Mouse (Mus musculus) megakaryocyte, embryonic 14.5 days (primary cell): ENCODE measurements around the gene Prph2. TPM values are rescaled to one million over a fixed set of nuclear protein-coding genes. Genes with fewer than 3 reads are reported as not detected.

Source experiments
- H3K27me3 ChIP-seq: replicated peaks from 2 replicates; pipeline ENCODE3; 2012; ENCODE audit warnings: inconsistent platforms
- H3K36me3 ChIP-seq: replicated peaks from 2 replicates; pipeline ENCODE3; 2012; ENCODE audit warnings: low read length, inconsistent platforms, mixed read lengths
- H3K4me1 ChIP-seq: 2 replicates; pipeline ENCODE4 v1.6.1; 2012; ENCODE audit warnings: inconsistent platforms
- H3K4me3 ChIP-seq: replicated peaks from 2 replicates; pipeline ENCODE3; 2012; ENCODE audit warnings: moderate library complexity, mild to moderate bottlenecking, inconsistent platforms
- H3K9me3 ChIP-seq: 2 replicates; pipeline ENCODE4 v1.6.1; 2012; ENCODE audit warnings: inconsistent platforms
- FLI1 ChIP-seq: IDR thresholded peaks from 2 replicates; pipeline ENCODE4 v1.6.1; 2012; ENCODE audit warnings: low read length, inconsistent platforms, mixed read lengths
- GATA1 ChIP-seq: IDR thresholded peaks from 3 replicates; pipeline ENCODE4 v1.6.1; 2012; ENCODE audit warnings: mixed read lengths, low read length, inconsistent platforms, borderline replicate concordance
- polyA plus RNA-seq: library from polyadenylated mRNA; stranded (reverse); fragments of >175 nt; gene quantifications from 2 replicates; pipeline ENCODE4 v1.2.3, GENCODE M21; 2012; ENCODE audit warnings: low replicate concordance; ENCODE audit not compliant: insufficient read depth

The Prph2 gene
- polyA plus RNA-seq, 1 experiment = 0.13 TPM

- no peaks in the 10 kb centered on the region for H3K9me3 ChIP-seq
- H3K36me3 ChIP-seq = peaks cover 86% of the 10 kb centered on the region
- H3K27me3 ChIP-seq = no peaks in the 10 kb centered on the region
- TF ChIP-seq GATA1 (no peak), FLI1 (no peak)
- H3K4me1 ChIP-seq = peaks cover 24% of the 10 kb centered on the region
- H3K4me3 ChIP-seq = no peak overlapping the region
Observed at GRCm38 (mm10) chr17:46946276-46946675, 36.0 kb downstream of the Prph2 start.

GRCm38 (mm10) chr17:46958045-46958444 is 47.8 kb downstream of the Prph2 start:
- TF ChIP-seq FLI1 (no peak), GATA1 (no peak)
- Histone ChIP-seq H3K36me3 (peaks cover 100% of the 10 kb centered on the region), H3K4me3 (no peak overlapping the region), H3K27me3 (no peaks in the 10 kb centered on the region), H3K9me3 (no peaks in the 10 kb centered on the region), H3K4me1 (peaks cover 8% of the 10 kb centered on the region)

- H3K4me3 ChIP-seq = no peak overlapping the region
- no peaks in the 10 kb centered on the region for H3K27me3 ChIP-seq
- no peaks in the 10 kb centered on the region for H3K9me3 ChIP-seq
- TF ChIP-seq GATA1 (no peak), FLI1 (no peak)
- H3K36me3 ChIP-seq = peaks cover 100% of the 10 kb centered on the region
- peaks cover 12% of the 10 kb centered on the region for H3K4me1 ChIP-seq
Observed at GRCm38 (mm10) chr17:46960216-46960615, 50.0 kb downstream of the Prph2 start.

GRCm38 (mm10) chr17:46962153-46962552 is 51.9 kb downstream of the Prph2 start:
- Histone ChIP-seq H3K9me3 (no peaks in the 10 kb centered on the region), H3K4me3 (no peak overlapping the region), H3K27me3 (no peaks in the 10 kb centered on the region), H3K36me3 (peaks cover 100% of the 10 kb centered on the region), H3K4me1 (peaks cover 12% of the 10 kb centered on the region)
- TF ChIP-seq FLI1 (no peak), GATA1 (no peak)

GRCm38 (mm10) chr17:46963186-46963585 is 52.9 kb downstream of the Prph2 start:
- H3K9me3 ChIP-seq = no peaks in the 10 kb centered on the region
- H3K4me3 ChIP-seq = no peak overlapping the region
- peaks cover 100% of the 10 kb centered on the region for H3K36me3 ChIP-seq
- H3K4me1 ChIP-seq = peaks cover 12% of the 10 kb centered on the region
- no peaks in the 10 kb centered on the region for H3K27me3 ChIP-seq
- TF ChIP-seq GATA1 (no peak), FLI1 (no peak)

GRCm38 (mm10) chr17:46966892-46967291 is 56.6 kb downstream of the Prph2 start:
- H3K36me3 ChIP-seq = peaks cover 99% of the 10 kb centered on the region
- H3K4me3 ChIP-seq = no peak overlapping the region
- peaks cover 12% of the 10 kb centered on the region for H3K4me1 ChIP-seq
- H3K27me3 ChIP-seq = no peaks in the 10 kb centered on the region
- TF ChIP-seq FLI1 (no peak), GATA1 (no peak)
- H3K9me3 ChIP-seq = no peaks in the 10 kb centered on the region

GRCm38 (mm10) chr17:46972603-46973002 is 62.3 kb downstream of the Prph2 start:
- Histone ChIP-seq H3K9me3 (peaks cover 9% of the 10 kb centered on the region), H3K4me3 (no peak overlapping the region), H3K4me1 (no peaks in the 10 kb centered on the region), H3K27me3 (no peaks in the 10 kb centered on the region), H3K36me3 (peaks cover 98% of the 10 kb centered on the region)
- TF ChIP-seq FLI1 = no peak
- TF ChIP-seq GATA1 = no peak

Other genes with a start within 250 kb of the Prph2 start
- 9.4 and 30.6 TPM in 2 replicates for gene Rrp36, start 236.1 kb upstream of the Prph2 start, polyA plus RNA-seq
- 145 and 216 TPM in 2 replicates for gene Mea1, start 231.7 kb upstream of the Prph2 start, polyA plus RNA-seq
- 322 and 388 TPM in 2 replicates for gene Klhdc3, start 229.5 kb upstream of the Prph2 start, polyA plus RNA-seq
- 33.5 and 37.7 TPM in 2 replicates for gene Ppp2r5d, start 205.3 kb upstream of the Prph2 start, polyA plus RNA-seq
- gene Pex6, start 199.0 kb upstream of the Prph2 start, polyA plus RNA-seq = 17.1 and 19.8 TPM in 2 replicates
- 5.0 TPM in 1 of 2 replicates, not detected in the other for gene Gnmt, start 181.3 kb upstream of the Prph2 start, polyA plus RNA-seq
- 133 and 243 TPM in 2 replicates for gene Cnpy3, start 158.2 kb upstream of the Prph2 start, polyA plus RNA-seq
- gene Ptcra, start 146.7 kb upstream of the Prph2 start, polyA plus RNA-seq = not detected in 2 replicates
- gene 2310039H08Rik, start 137.8 kb upstream of the Prph2 start, polyA plus RNA-seq = 143 and 286 TPM in 2 replicates
- 1.1 and 4.7 TPM in 2 replicates for gene Rpl7l1, start 127.8 kb upstream of the Prph2 start, polyA plus RNA-seq
- 0.62 and 1.8 TPM in 2 replicates for gene Bicral, start 52.0 kb upstream of the Prph2 start, polyA plus RNA-seq
- gene Tbcc, start 19.8 kb upstream of the Prph2 start, polyA plus RNA-seq = 23.7 and 40.2 TPM in 2 replicates
- gene Ubr2, start 100.1 kb downstream of the Prph2 start, polyA plus RNA-seq = 3.5 and 4.8 TPM in 2 replicates